Mouse (Mus musculus) spleen, adult 2 months (tissue): Measurements from ENCODE around the gene Xrra1. TPM values are rescaled to one million over a fixed set of nuclear protein-coding genes. Genes with fewer than 3 reads are reported as not detected.

Experiments used
- DNase-seq, 2 experiments: peaks; one replicate each; pipeline versions ENCODE4 v3.0.0 to v3.0.0-alpha.2; 2012 to 2021; ENCODE audit warnings: low spot score in 2 of 2, low read depth in 1 of 2
- H3K27ac ChIP-seq: fragments of 200-500 bp; 2 replicates; pipeline ENCODE4 v1.5.1; 2012; ENCODE audit warnings: low read length, inconsistent platforms; ENCODE audit not compliant: insufficient read depth
- H3K27me3 ChIP-seq: fragments of 200-500 bp; 2 replicates; pipeline ENCODE4 v1.6.1; 2012; ENCODE audit warnings: mild to moderate bottlenecking, moderate library complexity, low read length, inconsistent platforms; ENCODE audit not compliant: control insufficient read depth, insufficient read depth
- H3K36me3 ChIP-seq: fragments of 200-500 bp; 2 replicates; pipeline ENCODE4 v1.6.1; 2012; ENCODE audit warnings: mild to moderate bottlenecking, low read length, inconsistent platforms; ENCODE audit not compliant: control insufficient read depth, insufficient read depth
- H3K4me1 ChIP-seq: fragments of 200-500 bp; 2 replicates; pipeline ENCODE4 v1.6.1; 2011; ENCODE audit warnings: inconsistent platforms; ENCODE audit not compliant: control insufficient read depth, insufficient read depth, insufficient read length
- H3K4me3 ChIP-seq: fragments of 200-500 bp; 2 replicates; pipeline ENCODE4 v1.5.1; 2011; ENCODE audit warnings: mild to moderate bottlenecking, inconsistent platforms; ENCODE audit not compliant: insufficient read depth, insufficient read length; ENCODE audit errors: extremely low read depth
- CTCF ChIP-seq: fragments of 200-500 bp; IDR thresholded peaks from 2 replicates; pipeline ENCODE4 v1.5.1; 2011; ENCODE audit warnings: mild to moderate bottlenecking, inconsistent platforms; ENCODE audit not compliant: insufficient read depth, insufficient read length, insufficient replicate concordance; ENCODE audit errors: extremely low read depth
- POLR2A ChIP-seq: fragments of 200-500 bp; IDR thresholded peaks from 2 replicates; pipeline ENCODE4 v1.6.1; 2011; ENCODE audit warnings: low read depth, low read length, inconsistent platforms
- WGBS: fragments of 180-500 bp; shearing (Covaris S2); methylation state at CpG from one replicate; pipeline ENCODE4 v1.1.7; 2018; 5-methylcytosine and 5-hydroxymethylcytosine counted together
- polyA plus RNA-seq: library from polyadenylated mRNA; depleted of rRNA; stranded (reverse); fragments of >200 nt; gene quantifications from 2 replicates; pipeline ENCODE4 v1.2.3, GENCODE M21; 2012

Xrra1 gene
- polyA plus RNA-seq, 1 experiment: 0.12 TPM

GRCm38 (mm10) chr7:99833846-99834222 is 25.1 kb upstream of the Xrra1 start:
- no peak for TF ChIP-seq POLR2A
- no peak for TF ChIP-seq CTCF
- no peaks in the 10 kb centered on the region for H3K4me1 ChIP-seq
- 61% methylated on average over 2 of the region's 2 CpGs for WGBS

GRCm38 (mm10) chr7:99834314-99834853 is 24.5 kb upstream of the Xrra1 start:
- H3K4me1 ChIP-seq: no peaks in the 10 kb centered on the region
- WGBS: 90% methylated on average over 5 of the region's 5 CpGs
- H3K36me3 ChIP-seq: peaks cover 11% of the 10 kb centered on the region
- no peaks in the 10 kb centered on the region for H3K27me3 ChIP-seq
- DNase-seq: no peak
- H3K27ac ChIP-seq: no peak overlapping the region
- TF ChIP-seq CTCF (no peak), POLR2A (no peak)
- no peak overlapping the region for H3K4me3 ChIP-seq

More at GRCm38 (mm10) chr7:99833846-99834222, 25.1 kb upstream of the Xrra1 start:
- no peak for DNase-seq
- Histone ChIP-seq H3K4me3 (no peak overlapping the region), H3K27me3 (no peaks in the 10 kb centered on the region), H3K27ac (no peak overlapping the region), H3K36me3 (peaks cover 11% of the 10 kb centered on the region)

GRCm38 (mm10) chr7:99836781-99837180 is 22.1 kb upstream of the Xrra1 start:
- DNase-seq: no peak
- Histone ChIP-seq H3K4me3 (no peak overlapping the region), H3K4me1 (no peaks in the 10 kb centered on the region), H3K36me3 (peaks cover 18% of the 10 kb centered on the region), H3K27me3 (no peaks in the 10 kb centered on the region), H3K27ac (no peak overlapping the region)
- no peak for TF ChIP-seq POLR2A
- TF ChIP-seq CTCF: no peak
- 70% methylated on average over 4 of the region's 4 CpGs for WGBS

- no peak overlapping the region for H3K4me3 ChIP-seq
- peaks cover 20% of the 10 kb centered on the region for H3K36me3 ChIP-seq
- 87% methylated on average over 6 of the region's 6 CpGs for WGBS
- no peaks in the 10 kb centered on the region for H3K4me1 ChIP-seq
- DNase-seq: no peak
- TF ChIP-seq CTCF (no peak), POLR2A (no peak)
- H3K27ac ChIP-seq: no peak overlapping the region
- no peaks in the 10 kb centered on the region for H3K27me3 ChIP-seq
Measured at GRCm38 (mm10) chr7:99837358-99838071, 21.4 kb upstream of the Xrra1 start.

GRCm38 (mm10) chr7:99838241-99838640 is 20.7 kb upstream of the Xrra1 start:
- Histone ChIP-seq H3K4me3 (no peak overlapping the region), H3K27me3 (no peaks in the 10 kb centered on the region), H3K27ac (no peak overlapping the region), H3K36me3 (peaks cover 25% of the 10 kb centered on the region), H3K4me1 (no peaks in the 10 kb centered on the region)
- 94% methylated on average over 3 of the region's 3 CpGs for WGBS
- DNase-seq: no peak
- TF ChIP-seq CTCF (no peak), POLR2A (no peak)

- Histone ChIP-seq H3K4me1 (no peaks in the 10 kb centered on the region), H3K27ac (no peak overlapping the region), H3K4me3 (no peak overlapping the region), H3K36me3 (peaks cover 34% of the 10 kb centered on the region), H3K27me3 (no peaks in the 10 kb centered on the region)
- TF ChIP-seq CTCF (no peak), POLR2A (no peak)
- 92% methylated on average over 8 of the region's 8 CpGs for WGBS
- DNase-seq: no peak
Measured at GRCm38 (mm10) chr7:99845533-99846236, 13.2 kb upstream of the Xrra1 start.

GRCm38 (mm10) chr7:99850534-99850933 is 8.4 kb upstream of the Xrra1 start:
- peaks cover 19% of the 10 kb centered on the region for H3K36me3 ChIP-seq

More at GRCm38 (mm10) chr7:99850534-99850933, 8.4 kb upstream of the Xrra1 start:
- TF ChIP-seq POLR2A: no peak
- TF ChIP-seq CTCF: no peak
- 88% methylated on average over 5 of the region's 5 CpGs for WGBS
- H3K27ac ChIP-seq: no peak overlapping the region
- no peaks in the 10 kb centered on the region for H3K27me3 ChIP-seq
- H3K4me1 ChIP-seq: peaks cover 3% of the 10 kb centered on the region; the same call in 1 of the 2 replicates
- H3K4me3 ChIP-seq: no peak overlapping the region
- DNase-seq: no peak
